Mouse (Mus musculus) liver, embryonic 15.5 days (tissue): Measurements from ENCODE around the gene Cir1. TPM values are rescaled to one million over a fixed set of nuclear protein-coding genes. Genes with fewer than 3 reads are reported as not detected.

ENCODE experiments used
- ATAC-seq: fragments of 200-750 bp; cut with Nextera tagmentation; 2 replicates; pipeline ENCODE4 v1.8.0; 2017; ENCODE audit warnings: moderate number of reproducible peaks, mild to moderate bottlenecking, moderate library complexity; ENCODE audit not compliant: insufficient read depth
- H3K27ac ChIP-seq: fragments of 300-500 bp; sonication (generic); replicated peaks from 2 replicates; pipeline ENCODE4 v1.5.1; 2015; ENCODE audit warnings: mild to moderate bottlenecking, inconsistent platforms
- H3K27me3 ChIP-seq: fragments of 300-500 bp; sonication (generic); 2 replicates; pipeline ENCODE4 v1.6.1; 2015; ENCODE audit warnings: mild to moderate bottlenecking, inconsistent platforms
- H3K36me3 ChIP-seq: fragments of 300-500 bp; sonication (generic); replicated peaks from 2 replicates; pipeline ENCODE4 v1.6.1; 2015; ENCODE audit warnings: moderate library complexity, mild to moderate bottlenecking, inconsistent platforms
- H3K4me1 ChIP-seq: fragments of 300-500 bp; sonication (generic); replicated peaks from 2 replicates; pipeline ENCODE4 v1.6.1; 2015; ENCODE audit warnings: inconsistent platforms
- H3K4me2 ChIP-seq: fragments of 300-500 bp; sonication (generic); 2 replicates; pipeline ENCODE4 v1.6.1; 2015; ENCODE audit warnings: moderate library complexity, mild to moderate bottlenecking, inconsistent platforms
- H3K4me3 ChIP-seq: fragments of 300-500 bp; sonication (generic); replicated peaks from 2 replicates; pipeline ENCODE4 v1.5.1; 2015; ENCODE audit warnings: mild to moderate bottlenecking, inconsistent platforms
- H3K9ac ChIP-seq: fragments of 300-500 bp; sonication (generic); 2 replicates; pipeline ENCODE4 v1.6.1; 2015; ENCODE audit warnings: moderate library complexity, mild to moderate bottlenecking, inconsistent platforms
- H3K9me3 ChIP-seq: fragments of 300-500 bp; sonication (generic); replicated peaks from 2 replicates; pipeline ENCODE4 v1.6.1; 2016; ENCODE audit warnings: inconsistent platforms
- WGBS: fragments of 180-500 bp; shearing (Covaris S2); methylation state at CpG from one replicate; pipeline ENCODE4 v1.1.7; 2015; ENCODE audit warnings: mixed read lengths; ENCODE audit not compliant: insufficient replicate concordance; 5-methylcytosine and 5-hydroxymethylcytosine counted together
- polyA plus RNA-seq: library from polyadenylated mRNA; unstranded; fragments of >200 nt; fragmentation: Nextera tagmentation; extraction: Ambion mirVana; gene quantifications from 2 replicates; pipeline ENCODE4 v1.2.1, GENCODE M21; 2015

Gene Cir1
- 14.1 and 17.4 TPM in 2 replicates for polyA plus RNA-seq

DNA sequence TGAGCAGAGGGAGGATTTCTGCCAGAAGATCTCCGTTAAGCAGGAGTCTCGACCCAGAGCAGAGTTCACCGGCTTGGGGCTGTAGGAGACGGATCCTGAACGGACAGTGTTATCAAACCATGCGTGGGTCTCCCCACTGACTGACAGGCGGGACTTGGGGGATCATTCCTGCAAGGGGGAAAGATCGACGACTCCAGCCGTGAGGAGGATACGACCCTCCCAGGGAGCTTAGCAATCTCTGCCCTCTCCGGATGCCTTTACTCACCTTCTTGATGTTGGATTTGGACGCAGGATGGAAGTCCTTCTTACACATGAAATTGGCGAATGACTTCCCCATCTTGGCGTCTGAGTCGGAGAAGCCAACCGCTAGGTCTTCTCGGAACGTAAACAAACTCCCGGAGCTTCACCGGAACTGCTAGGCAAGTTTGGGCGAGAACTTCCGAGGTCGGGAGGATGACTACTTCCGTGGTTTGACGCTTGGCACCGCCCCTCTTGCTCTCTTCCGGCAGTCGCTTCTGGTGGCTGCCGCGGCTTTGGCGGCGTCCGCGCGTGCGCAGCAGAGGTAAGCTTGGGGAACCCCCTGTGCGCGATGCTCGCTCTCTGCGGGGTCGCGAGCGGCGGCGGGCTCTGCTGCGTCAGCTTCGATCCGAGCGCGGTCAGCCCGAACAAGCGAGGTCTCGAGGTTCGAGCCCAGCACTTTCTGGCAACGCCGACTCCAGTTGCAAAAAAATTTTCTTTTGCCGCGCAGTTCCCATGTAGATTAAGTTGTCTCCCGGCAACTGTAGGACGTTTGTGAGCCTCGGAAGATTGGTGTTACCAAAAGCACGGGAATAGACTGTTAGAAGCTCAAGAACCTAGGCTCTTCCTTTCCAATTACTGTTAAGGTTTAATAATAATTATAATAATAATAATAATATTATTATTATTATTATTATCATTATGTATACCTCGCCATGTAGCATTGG, at the start of gene Cir1, which contains the start of gene Scrn3:
TSS of gene Cir1 (minus strand) at position 550 of the 965 bp plus-strand sequence.
TSS of gene Scrn3 (plus strand) at position 450 of the 965 bp plus-strand sequence.
- Histone ChIP-seq H3K27me3 (no peaks in the 10 kb centered on the region), H3K4me3 (peak within 1 kb of the TSS; percentile 88), H3K27ac (peak within 1 kb of the TSS; percentile 97), H3K4me1 (peaks cover 28% of the 10 kb centered on the region), H3K9ac (peak within 1 kb of the TSS; percentile 76), H3K4me2 (peak within 1 kb of the TSS; percentile 74), H3K36me3 (peaks cover 40% of the 10 kb centered on the region), H3K9me3 (no peaks in the 10 kb centered on the region)
- WGBS: under 1% methylated on average over 64 of the region's 64 CpGs
- peak; percentile 92 for ATAC-seq

DNA sequence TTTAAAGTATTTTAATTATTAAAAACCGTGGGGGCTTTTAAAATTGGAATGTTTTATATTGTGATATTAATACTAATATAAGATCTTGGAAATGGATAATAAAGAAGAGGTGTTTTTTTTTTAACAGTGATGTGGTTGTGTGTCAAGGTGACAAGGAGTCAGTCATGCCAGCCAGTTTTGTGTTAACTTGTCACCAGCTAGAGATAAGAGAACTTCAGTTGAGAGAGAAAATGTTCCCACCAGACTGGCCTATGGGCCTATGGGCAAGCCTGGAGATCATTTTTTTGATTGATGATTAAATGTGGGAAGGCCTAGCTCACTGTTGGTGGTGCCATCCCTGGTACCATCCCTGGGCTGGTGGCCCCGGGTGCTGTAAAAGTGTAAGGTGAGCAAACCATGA, 48.0 kb upstream of the Cir1 start:
- peak; percentile 57 for ATAC-seq
- WGBS: 54% methylated on average over 2 of the region's 2 CpGs
- Histone ChIP-seq H3K9me3 (no peaks in the 10 kb centered on the region), H3K4me2 (peak overlapping the region; percentile 63), H3K9ac (no peak overlapping the region), H3K4me3 (no peak overlapping the region), H3K27ac (peak overlapping the region; percentile 95), H3K4me1 (peaks cover 29% of the 10 kb centered on the region), H3K36me3 (peaks cover 26% of the 10 kb centered on the region), H3K27me3 (no peaks in the 10 kb centered on the region)

DNA sequence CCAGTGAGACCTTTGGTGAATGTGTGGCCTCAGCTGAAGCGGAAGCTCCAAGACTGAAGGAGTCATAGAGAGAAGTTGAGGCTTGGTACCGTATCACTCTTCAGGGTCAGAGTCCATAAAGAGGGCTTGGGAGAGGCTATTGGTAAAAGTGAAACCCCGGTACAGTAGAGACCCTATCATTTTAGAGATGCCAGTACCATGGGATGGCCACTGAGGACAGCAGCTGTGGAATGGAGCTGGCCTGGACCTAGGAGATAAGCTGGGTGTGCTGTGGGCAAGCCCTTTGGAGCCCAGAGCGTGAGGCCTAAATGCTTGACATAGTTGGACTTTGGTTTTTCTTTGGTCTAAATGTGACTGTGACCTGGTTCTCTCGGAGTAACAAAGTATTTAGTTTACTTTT, 47.4 kb upstream of the Cir1 start:
- ATAC-seq: peak; percentile 100
- H3K9ac ChIP-seq: peak overlapping the region; percentile 37; the same call in 1 of the 2 replicates
- H3K4me2 ChIP-seq: peak overlapping the region; percentile 63
- no peaks in the 10 kb centered on the region for H3K27me3 ChIP-seq
- H3K9me3 ChIP-seq: no peaks in the 10 kb centered on the region
- peaks cover 26% of the 10 kb centered on the region for H3K36me3 ChIP-seq
- peaks cover 29% of the 10 kb centered on the region for H3K4me1 ChIP-seq
- WGBS: 40% methylated on average over 5 of the region's 5 CpGs
- H3K27ac ChIP-seq: peak overlapping the region; percentile 95
- H3K4me3 ChIP-seq: peak overlapping the region; percentile 16

DNA sequence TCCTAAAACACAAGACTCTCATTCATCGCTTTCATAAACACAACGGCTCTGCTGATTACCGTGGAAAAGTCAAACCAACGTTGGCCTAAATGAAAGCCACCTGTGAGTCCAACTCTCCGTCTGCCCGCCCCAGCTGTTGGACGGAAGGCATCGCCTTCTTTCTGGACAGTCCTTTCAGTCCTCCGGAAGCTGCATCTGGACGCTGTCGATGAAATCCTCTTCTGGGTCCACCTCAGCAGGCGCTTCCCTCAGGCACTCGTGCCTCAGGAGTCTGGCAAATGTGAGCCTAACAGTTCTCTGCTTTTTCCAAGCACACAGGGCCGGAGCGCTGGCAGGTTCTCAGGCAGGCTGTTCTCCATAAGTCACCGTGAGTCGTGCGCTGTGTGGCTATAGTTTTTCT, 44.5 kb upstream of the Cir1 start:
- Histone ChIP-seq H3K27ac (0 out of 2 replicates have a peak overlapping the region, but pooled peaks have one; percentile 3), H3K9ac (no peak overlapping the region), H3K9me3 (no peaks in the 10 kb centered on the region), H3K4me2 (no peak overlapping the region), H3K4me3 (no peak overlapping the region), H3K27me3 (no peaks in the 10 kb centered on the region), H3K36me3 (peaks cover 31% of the 10 kb centered on the region), H3K4me1 (peaks cover 29% of the 10 kb centered on the region)
- WGBS: 85% methylated on average over 18 of the region's 18 CpGs
- ATAC-seq: no peak

DNA sequence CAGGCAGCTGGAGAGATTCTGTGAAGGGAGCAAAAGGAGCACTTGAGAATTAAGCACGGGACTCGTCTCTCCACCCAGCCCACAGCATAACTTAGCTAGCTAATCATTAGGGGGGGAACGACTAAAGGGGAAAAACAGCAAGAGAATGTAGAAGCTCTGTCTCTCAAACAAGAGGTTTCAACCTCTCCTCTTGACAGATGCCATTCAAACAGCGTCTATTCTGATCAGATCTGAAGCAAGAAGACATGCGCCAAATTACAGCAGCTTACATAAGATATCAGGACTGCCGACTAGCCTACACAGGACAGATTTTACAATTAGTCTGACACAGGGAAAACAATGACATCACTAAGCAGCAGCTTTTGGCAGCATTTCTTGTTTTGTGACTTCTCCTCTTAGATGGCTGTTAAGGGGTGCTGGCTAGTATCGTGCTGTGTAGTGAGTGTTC, 39.5 kb upstream of the Cir1 start:
- WGBS: 70% methylated on average over 7 of the region's 7 CpGs
- no peak overlapping the region for H3K27ac ChIP-seq
- no peak overlapping the region for H3K4me2 ChIP-seq

DNA sequence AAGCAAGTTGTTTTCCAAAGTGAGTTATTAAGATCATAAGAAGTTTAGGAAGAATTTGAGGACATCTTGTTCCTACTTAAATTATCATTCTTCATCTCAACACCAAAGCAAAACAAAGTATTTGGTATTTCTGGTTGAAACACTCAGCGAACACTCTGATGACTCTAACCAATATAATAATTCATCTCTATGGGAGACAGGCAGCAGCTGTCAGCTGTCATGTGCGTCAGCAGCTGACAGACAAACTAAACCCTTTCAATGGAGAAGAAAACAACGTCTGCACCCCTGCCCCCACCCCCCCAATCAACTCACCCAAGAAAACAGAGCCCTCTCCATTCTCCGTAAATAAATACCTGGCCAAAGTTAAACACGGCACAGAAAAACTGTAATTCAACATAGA, 39.0 kb upstream of the Cir1 start:
- Histone ChIP-seq H3K9ac (no peak overlapping the region), H3K4me3 (no peak overlapping the region), H3K36me3 (peaks cover 37% of the 10 kb centered on the region), H3K27ac (0 out of 2 replicates have a peak overlapping the region, but pooled peaks have one; percentile 6), H3K27me3 (no peaks in the 10 kb centered on the region), H3K9me3 (no peaks in the 10 kb centered on the region), H3K4me1 (peaks cover 10% of the 10 kb centered on the region; the same call in 1 of the 2 replicates), H3K4me2 (no peak overlapping the region)
- ATAC-seq: no peak
- WGBS: 63% methylated on average over 5 of the region's 5 CpGs

More for the DNA sequence above, 39.5 kb upstream of the Cir1 start:
- no peak overlapping the region for H3K4me3 ChIP-seq
- peaks cover 10% of the 10 kb centered on the region; the same call in 1 of the 2 replicates for H3K4me1 ChIP-seq
- no peaks in the 10 kb centered on the region for H3K27me3 ChIP-seq
- H3K36me3 ChIP-seq: peaks cover 38% of the 10 kb centered on the region
- no peaks in the 10 kb centered on the region for H3K9me3 ChIP-seq
- ATAC-seq: no peak
- no peak overlapping the region for H3K9ac ChIP-seq

DNA sequence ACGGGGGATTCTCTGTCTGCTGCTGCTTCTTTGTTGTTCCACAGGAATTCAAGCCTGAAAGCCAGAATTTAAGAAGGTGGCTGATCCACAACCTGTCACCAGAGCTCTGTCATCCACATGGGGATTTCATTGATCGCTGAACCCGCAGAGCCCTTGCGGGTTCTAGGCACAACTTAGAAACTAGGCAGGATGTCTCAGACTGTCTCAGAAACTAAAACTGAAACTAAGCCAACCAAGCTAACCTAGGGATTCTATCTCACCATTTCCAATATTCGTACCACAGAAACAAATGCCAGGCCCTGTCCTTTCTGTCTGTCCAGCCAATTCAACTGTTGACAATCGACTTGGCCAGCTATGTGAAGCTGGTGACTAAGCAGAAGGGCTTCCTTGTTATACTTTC, 35.7 kb upstream of the Cir1 start:
- no peaks in the 10 kb centered on the region for H3K27me3 ChIP-seq
- no peak for ATAC-seq

DNA sequence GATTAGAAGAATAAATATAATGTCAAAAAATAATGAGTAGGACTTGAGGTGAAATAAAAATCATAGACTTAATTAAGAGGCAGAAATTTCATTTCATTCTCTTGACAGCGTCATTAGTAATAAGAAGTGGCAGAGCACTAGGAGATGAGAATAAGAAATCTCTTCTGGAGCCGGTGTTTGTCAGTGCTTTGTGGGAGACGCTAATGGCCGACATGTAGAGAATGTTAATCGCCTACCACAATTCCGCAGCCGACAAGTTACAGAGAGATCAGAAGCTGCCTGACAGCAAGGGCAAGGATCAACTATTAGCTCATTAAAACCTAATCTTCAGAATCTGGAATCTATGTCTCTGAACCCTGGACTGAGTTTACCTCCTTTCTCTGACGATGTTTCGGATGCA, 35.3 kb upstream of the Cir1 start:
- H3K36me3 ChIP-seq: peaks cover 22% of the 10 kb centered on the region
- H3K9me3 ChIP-seq: no peaks in the 10 kb centered on the region
- no peak overlapping the region for H3K4me2 ChIP-seq
- H3K27ac ChIP-seq: no peak overlapping the region
- H3K27me3 ChIP-seq: no peaks in the 10 kb centered on the region
- H3K4me1 ChIP-seq: peaks cover 10% of the 10 kb centered on the region; the same call in 1 of the 2 replicates
- 80% methylated on average over 9 of the region's 9 CpGs for WGBS
- no peak overlapping the region for H3K9ac ChIP-seq
- H3K4me3 ChIP-seq: no peak overlapping the region
- no peak for ATAC-seq

More for the DNA sequence above, 35.7 kb upstream of the Cir1 start:
- 86% methylated on average over 6 of the region's 6 CpGs for WGBS
- peaks cover 10% of the 10 kb centered on the region; the same call in 1 of the 2 replicates for H3K4me1 ChIP-seq
- peaks cover 24% of the 10 kb centered on the region for H3K36me3 ChIP-seq
- H3K4me2 ChIP-seq: no peak overlapping the region
- no peak overlapping the region for H3K4me3 ChIP-seq
- no peak overlapping the region for H3K9ac ChIP-seq
- H3K27ac ChIP-seq: no peak overlapping the region
- H3K9me3 ChIP-seq: no peaks in the 10 kb centered on the region

DNA sequence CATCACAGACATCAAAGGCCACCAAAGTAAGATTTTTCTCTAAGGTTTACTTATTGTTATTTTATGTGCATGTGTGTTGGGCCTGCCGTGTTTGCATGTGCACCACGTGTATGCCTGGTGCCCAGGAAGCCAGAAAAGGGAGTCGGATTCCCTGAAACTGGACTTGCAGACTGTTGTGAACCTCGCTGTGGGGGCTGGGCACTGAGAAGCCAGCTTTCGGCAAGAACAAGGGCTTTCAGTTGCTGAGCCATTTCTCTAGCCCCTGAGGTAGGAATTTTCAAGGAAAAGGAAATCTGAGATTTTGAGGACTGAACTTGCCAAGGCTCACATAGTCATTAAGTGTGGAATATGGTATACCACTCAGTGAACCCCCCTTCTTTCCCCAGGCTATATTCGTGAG, 34.6 kb upstream of the Cir1 start:
- no peak overlapping the region for H3K9ac ChIP-seq
- H3K9me3 ChIP-seq: no peaks in the 10 kb centered on the region
- H3K4me1 ChIP-seq: peaks cover 10% of the 10 kb centered on the region; the same call in 1 of the 2 replicates
- no peak overlapping the region; the same call in 1 of the 2 replicates for H3K27ac ChIP-seq
- H3K36me3 ChIP-seq: peaks cover 17% of the 10 kb centered on the region
- no peak for ATAC-seq
- no peaks in the 10 kb centered on the region for H3K27me3 ChIP-seq
- WGBS: 76% methylated on average over 6 of the region's 6 CpGs
- H3K4me2 ChIP-seq: no peak overlapping the region
- no peak overlapping the region for H3K4me3 ChIP-seq

DNA sequence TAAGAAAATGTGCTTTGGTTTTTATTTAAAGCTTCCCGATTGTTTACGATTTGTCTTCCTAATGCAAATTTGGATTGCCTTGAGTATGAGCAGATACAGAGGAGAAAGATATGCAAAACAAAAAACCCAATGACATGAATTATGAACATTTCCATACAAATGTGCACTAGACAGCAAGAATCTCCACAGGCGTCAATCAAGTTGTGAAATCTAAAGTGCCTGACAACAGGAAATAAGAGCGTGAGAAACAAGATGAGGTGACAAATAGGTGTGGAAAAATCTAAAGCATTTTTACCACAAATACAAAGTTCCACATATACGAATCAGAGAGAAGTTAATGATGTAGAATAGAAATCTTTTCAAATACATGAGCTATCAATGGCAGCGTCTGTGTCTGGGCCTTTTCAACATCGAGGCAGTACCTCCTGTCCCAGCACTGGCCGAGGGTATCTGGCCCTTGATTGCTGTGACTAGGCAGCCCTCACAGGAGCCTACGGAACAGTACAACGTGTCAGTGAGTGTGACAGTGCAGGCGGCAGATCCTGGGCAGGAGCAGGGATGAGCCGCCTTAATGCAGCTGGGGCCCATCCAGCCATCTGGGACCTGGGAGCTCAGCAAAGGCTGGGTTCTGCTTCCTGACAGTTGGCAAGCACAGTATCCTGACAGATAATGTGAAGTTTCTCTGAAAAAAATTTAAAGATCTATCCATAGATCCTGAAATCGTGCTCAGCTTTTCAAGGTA, 34.0 kb upstream of the Cir1 start:
- Histone ChIP-seq H3K4me1 (peaks cover 10% of the 10 kb centered on the region; the same call in 1 of the 2 replicates), H3K27me3 (no peaks in the 10 kb centered on the region), H3K9me3 (no peaks in the 10 kb centered on the region), H3K4me2 (no peak overlapping the region), H3K36me3 (peaks cover 16% of the 10 kb centered on the region), H3K9ac (no peak overlapping the region), H3K27ac (no peak overlapping the region), H3K4me3 (no peak overlapping the region)
- ATAC-seq: no peak
- WGBS: 72% methylated on average over 13 of the region's 13 CpGs
